Mouse (Mus musculus) kidney, adult 2 months (tissue): ENCODE measurements around the gene Rreb1. TPM values are rescaled to one million over a fixed set of nuclear protein-coding genes. Genes with fewer than 3 reads are reported as not detected.
A peak's percentile ranks its signal among the peaks of the same experiment; 100 is the strongest.

Experiments used
- DNase-seq: peaks from one replicate; pipeline ENCODE4 v3.0.0; 2021
- H3K27ac ChIP-seq: fragments of 200-500 bp; 2 replicates; pipeline ENCODE4 v1.5.1; 2012; ENCODE audit warnings: low read depth, low read length, control low read depth, inconsistent platforms; ENCODE audit not compliant: insufficient read depth
- H3K27me3 ChIP-seq: fragments of 200-500 bp; replicated peaks from 2 replicates; pipeline ENCODE4 v1.6.1; 2012; ENCODE audit warnings: mild to moderate bottlenecking, moderate library complexity, low read length, inconsistent platforms; ENCODE audit not compliant: control insufficient read depth, insufficient read depth
- H3K36me3 ChIP-seq: fragments of 200-500 bp; 2 replicates; pipeline ENCODE4 v1.6.1; 2012; ENCODE audit warnings: mild to moderate bottlenecking, moderate library complexity, low read length, inconsistent platforms; ENCODE audit not compliant: control insufficient read depth, insufficient read depth
- H3K4me1 ChIP-seq: fragments of 200-500 bp; 2 replicates; pipeline ENCODE4 v1.6.1; 2011; ENCODE audit warnings: low read length; ENCODE audit not compliant: control insufficient read depth, insufficient read depth
- H3K4me3 ChIP-seq: fragments of 200-500 bp; 2 replicates; pipeline ENCODE4 v1.5.1; 2011; ENCODE audit warnings: mild to moderate bottlenecking, low read depth, low read length, control low read depth; ENCODE audit not compliant: insufficient read depth
- CTCF ChIP-seq: fragments of 200-500 bp; conservative IDR thresholded peaks from 2 replicates; pipeline ENCODE4 v1.5.1; 2011; ENCODE audit warnings: low read depth, mild to moderate bottlenecking, control low read depth, low read length, moderate library complexity, mixed read lengths; ENCODE audit not compliant: insufficient read depth, insufficient read length
- POLR2A ChIP-seq: fragments of 200-500 bp; IDR thresholded peaks from one replicate; pipeline ENCODE4 v1.6.1; 2011; ENCODE audit warnings: low read depth, low read length, control low read depth
- WGBS: fragments of 180-500 bp; shearing (Covaris S2); methylation state at CpG from one replicate; pipeline ENCODE4 v1.1.7; 2018; 5-methylcytosine and 5-hydroxymethylcytosine counted together
- polyA plus RNA-seq: library from polyadenylated mRNA; depleted of rRNA; stranded (reverse); fragments of >200 nt; gene quantifications from 2 replicates; pipeline ENCODE4 v1.2.3, GENCODE M21; 2012

Rreb1 gene
- polyA plus RNA-seq, 1 experiment, result 16.7 TPM

DNA sequence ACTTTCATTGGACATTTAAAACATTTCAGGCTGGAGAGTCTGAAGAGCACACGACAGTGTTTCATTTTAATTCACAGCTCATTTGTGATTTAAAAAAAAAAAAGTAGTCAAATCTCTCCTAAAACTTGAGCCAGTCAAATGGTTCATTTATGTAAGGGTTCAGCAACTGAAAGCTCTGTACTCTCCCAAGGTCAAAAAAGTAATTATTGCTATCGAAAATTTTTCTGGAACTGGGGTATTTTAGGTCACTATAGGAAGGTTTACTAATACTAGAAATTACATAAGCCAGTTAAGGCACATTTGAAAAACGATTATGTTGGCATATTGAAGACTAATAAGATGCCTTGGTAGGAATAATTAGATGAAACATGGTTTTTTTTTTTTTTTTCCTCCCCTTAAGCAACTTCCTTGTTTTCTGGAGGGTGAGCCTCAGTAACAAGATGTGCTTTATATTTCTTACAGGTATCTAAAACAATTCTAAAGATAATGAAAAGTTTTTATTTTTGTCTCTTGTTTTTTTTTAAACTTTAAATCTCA, 77.1 kb downstream of the Rreb1 start:
- H3K36me3 ChIP-seq, result no peaks in the 10 kb centered on the region
- no peaks in the 10 kb centered on the region for H3K27me3 ChIP-seq
- no peak for DNase-seq
- WGBS, result 18% methylated on average over 3 of the region's 3 CpGs
- TF ChIP-seq CTCF (no peak), POLR2A (no peak)
- H3K27ac ChIP-seq, result peak overlapping the region; percentile 92
- peaks cover 24% of the 10 kb centered on the region for H3K4me1 ChIP-seq
- H3K4me3 ChIP-seq, result no peak overlapping the region

DNA sequence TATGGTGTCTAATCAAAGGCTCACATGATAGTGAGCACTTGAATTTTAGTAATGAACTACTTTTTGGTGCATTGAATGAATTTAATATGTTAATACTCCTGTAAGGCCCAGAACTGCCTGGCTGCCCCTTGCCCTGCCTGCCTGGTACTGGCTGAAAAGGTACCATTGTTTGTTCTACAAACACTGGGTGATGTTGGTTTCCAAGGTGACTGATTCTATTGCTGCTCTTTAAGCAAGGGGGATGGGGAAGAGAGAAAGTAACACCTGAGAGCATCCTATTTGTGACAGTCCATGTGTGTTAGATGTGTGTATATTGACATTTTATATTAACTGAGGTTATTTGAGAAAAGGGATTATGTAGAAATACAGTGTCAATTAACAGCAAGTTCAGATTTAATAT, 77.6 kb downstream of the Rreb1 start:
- Histone ChIP-seq H3K36me3 (no peaks in the 10 kb centered on the region), H3K4me3 (no peak overlapping the region), H3K4me1 (peaks cover 25% of the 10 kb centered on the region), H3K27me3 (no peaks in the 10 kb centered on the region), H3K27ac (peak overlapping the region; percentile 28)
- TF ChIP-seq POLR2A, result no peak
- TF ChIP-seq CTCF, result no peak
- DNase-seq, result no peak

DNA sequence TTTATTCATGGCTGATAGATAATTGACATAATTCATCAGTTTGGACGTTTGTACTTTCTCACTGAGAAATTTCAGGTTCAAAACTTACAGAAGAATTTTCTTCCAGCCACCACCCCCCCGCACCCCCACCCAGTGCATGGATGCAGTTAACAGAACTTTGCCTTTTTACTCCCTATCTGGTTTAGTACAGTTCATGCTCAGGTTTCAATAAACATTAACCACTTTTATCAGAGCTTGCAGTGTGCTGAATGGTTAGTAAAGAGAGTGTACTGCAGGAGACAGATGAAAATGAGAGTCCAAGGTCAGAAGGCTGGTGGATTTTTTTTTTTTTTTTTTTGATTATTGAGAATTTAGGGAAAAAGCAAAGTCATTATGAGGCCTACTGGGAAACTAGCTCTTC, 78.3 kb downstream of the Rreb1 start:
- TF ChIP-seq POLR2A (no peak), CTCF (no peak)
- peaks cover 33% of the 10 kb centered on the region for H3K4me1 ChIP-seq

DNA sequence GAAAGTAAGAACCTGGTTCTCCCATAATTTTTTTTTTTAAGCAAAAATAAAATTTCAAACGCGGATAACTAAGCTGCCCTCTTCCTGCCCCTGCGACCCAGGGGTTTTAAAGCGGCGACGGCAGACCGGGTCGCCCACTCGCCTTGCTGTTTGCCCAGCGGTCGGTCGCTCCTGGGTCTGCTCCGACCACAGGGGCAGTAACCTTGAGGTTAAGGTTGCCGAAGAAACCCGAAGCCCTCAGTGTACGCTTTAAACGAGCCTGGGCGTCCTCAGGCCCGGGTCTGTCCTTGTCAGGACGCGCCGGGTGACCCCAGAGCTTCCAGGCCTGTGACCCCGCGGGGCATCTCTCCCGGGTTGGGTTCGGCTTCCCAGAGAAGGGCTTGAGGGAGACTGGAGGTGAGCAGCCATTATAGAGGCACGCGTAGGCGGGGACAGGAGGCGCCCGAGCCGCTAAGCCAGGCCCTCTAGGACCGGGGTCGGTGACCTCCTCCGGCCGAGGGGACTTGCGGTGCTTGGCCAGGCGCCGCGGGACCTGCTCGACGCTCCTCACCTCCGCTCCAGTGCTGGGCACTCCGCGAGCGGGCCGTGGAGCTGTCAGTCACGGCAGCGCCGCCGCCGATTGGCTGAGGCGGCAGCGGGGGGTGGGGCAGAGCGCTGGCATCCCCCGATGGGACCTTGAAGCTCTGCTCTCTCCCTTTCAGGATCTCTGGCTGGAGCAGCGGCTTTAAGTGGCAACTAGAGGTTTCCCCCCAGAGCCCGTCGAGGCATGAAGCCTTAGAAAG, 79.3 kb downstream of the Rreb1 start:
- DNase-seq, result peak; percentile 97
- H3K4me1 ChIP-seq, result peaks cover 40% of the 10 kb centered on the region
- peak overlapping the region; percentile 66 for H3K4me3 ChIP-seq
- no peak for TF ChIP-seq CTCF
- no peak for TF ChIP-seq POLR2A
- H3K36me3 ChIP-seq, result no peaks in the 10 kb centered on the region
- H3K27me3 ChIP-seq, result no peaks in the 10 kb centered on the region
- WGBS, result 1% methylated on average over 59 of the region's 59 CpGs
- H3K27ac ChIP-seq, result peak overlapping the region; percentile 99

More for the DNA sequence above, 78.3 kb downstream of the Rreb1 start:
- no peaks in the 10 kb centered on the region for H3K27me3 ChIP-seq
- H3K4me3 ChIP-seq, result no peak overlapping the region
- peak; percentile 71 for DNase-seq
- no peaks in the 10 kb centered on the region for H3K36me3 ChIP-seq
- 41% methylated on average over 2 of the region's 2 CpGs for WGBS
- H3K27ac ChIP-seq, result peak overlapping the region; percentile 99

DNA sequence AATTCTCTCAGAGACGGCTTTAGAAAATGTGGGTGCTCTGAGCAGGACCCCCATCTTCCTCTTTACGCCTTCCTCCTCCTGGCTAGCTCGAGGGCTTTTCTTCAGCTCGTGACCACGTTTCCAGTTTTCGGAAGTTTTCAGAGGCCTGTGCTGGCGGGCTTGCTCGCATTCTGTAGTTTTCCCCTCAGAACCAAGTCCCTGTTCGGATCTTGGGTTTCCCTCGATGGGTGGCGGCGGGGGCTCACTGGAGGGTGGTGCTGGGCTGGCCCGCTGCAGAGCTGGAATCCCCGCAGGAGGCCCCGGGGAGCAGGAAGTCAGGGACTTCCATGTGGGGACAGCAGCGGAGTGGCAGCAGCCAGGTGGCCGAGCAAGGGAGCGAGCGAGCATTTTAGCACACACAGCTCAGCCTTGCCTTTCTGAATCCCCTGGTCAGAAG, 79.9 kb downstream of the Rreb1 start:
- Histone ChIP-seq H3K27ac (peak overlapping the region; percentile 92), H3K4me3 (peak overlapping the region; percentile 38), H3K27me3 (no peaks in the 10 kb centered on the region), H3K36me3 (no peaks in the 10 kb centered on the region), H3K4me1 (peaks cover 38% of the 10 kb centered on the region)
- no peak for DNase-seq
- WGBS, result 1% methylated on average over 19 of the region's 19 CpGs
- TF ChIP-seq CTCF (no peak), POLR2A (no peak)

DNA sequence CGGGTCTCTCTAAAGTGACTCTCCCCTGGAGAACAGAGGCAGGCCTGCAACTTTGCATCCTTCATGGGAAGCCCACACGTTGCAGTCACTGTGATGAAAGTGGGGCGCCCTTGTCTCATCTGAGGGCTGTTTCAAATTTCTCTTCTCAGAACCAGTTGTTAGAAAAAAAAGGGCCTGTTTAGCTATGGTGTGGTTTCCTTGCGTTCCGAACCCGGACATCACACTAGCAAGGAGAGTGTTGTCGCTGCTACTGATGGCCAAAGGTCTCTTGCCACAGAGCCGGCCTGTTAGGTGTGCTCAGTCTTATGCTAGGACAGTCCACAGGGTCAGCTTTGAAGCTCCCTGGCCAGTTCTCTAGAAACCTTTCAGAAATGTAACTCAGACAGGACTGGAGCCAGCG, 80.3 kb downstream of the Rreb1 start:
- H3K4me3 ChIP-seq, result peak overlapping the region; percentile 38; the same call in 1 of the 2 replicates
- H3K27me3 ChIP-seq, result no peaks in the 10 kb centered on the region
- H3K36me3 ChIP-seq, result no peaks in the 10 kb centered on the region
- H3K4me1 ChIP-seq, result peaks cover 42% of the 10 kb centered on the region
- 34% methylated on average over 9 of the region's 9 CpGs for WGBS
- peak overlapping the region; percentile 92 for H3K27ac ChIP-seq
- DNase-seq, result peak; percentile 80
- no peak for TF ChIP-seq CTCF
- no peak for TF ChIP-seq POLR2A

DNA sequence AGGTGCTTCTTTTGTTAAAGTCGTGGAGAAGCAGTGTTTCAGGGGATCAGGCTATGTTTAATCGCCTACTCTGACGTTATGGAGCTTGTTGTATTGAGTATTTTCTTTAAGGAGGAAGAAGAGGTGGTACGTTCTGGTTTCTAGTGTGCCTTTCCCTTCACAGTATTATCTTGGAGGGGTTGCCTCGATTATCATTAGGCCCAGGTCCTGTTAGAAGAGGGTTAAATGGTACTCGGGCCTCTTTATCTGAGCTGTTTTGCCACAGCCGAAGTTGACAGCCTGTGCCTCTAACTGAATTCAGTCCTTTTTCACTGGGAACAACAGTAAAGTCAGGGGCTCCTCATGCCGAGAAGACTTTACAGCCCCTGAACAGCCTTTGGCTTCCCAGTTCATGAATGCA, 81.6 kb downstream of the Rreb1 start:
- no peak for TF ChIP-seq CTCF
- H3K36me3 ChIP-seq, result no peaks in the 10 kb centered on the region
- H3K27me3 ChIP-seq, result no peaks in the 10 kb centered on the region
- peaks cover 39% of the 10 kb centered on the region for H3K4me1 ChIP-seq
- H3K4me3 ChIP-seq, result no peak overlapping the region
- WGBS, result 77% methylated on average over 8 of the region's 8 CpGs
- no peak for DNase-seq
- peak overlapping the region; percentile 20; the same call in 1 of the 2 replicates for H3K27ac ChIP-seq
